Mouse (Mus musculus): Measurements from ENCODE around the gene Carns1. TPM values are rescaled to one million over a fixed set of nuclear protein-coding genes. Genes with fewer than 3 reads are reported as not detected.
"Not testable (repeated sequence)": the region's sequence is repeated elsewhere in the genome, so short reads cannot be mapped to it uniquely, and the experiment has no call there.

Gene Carns1
- polyA plus RNA-seq, 1 experiment from 2014 or later, result 3.1 TPM

DNA sequence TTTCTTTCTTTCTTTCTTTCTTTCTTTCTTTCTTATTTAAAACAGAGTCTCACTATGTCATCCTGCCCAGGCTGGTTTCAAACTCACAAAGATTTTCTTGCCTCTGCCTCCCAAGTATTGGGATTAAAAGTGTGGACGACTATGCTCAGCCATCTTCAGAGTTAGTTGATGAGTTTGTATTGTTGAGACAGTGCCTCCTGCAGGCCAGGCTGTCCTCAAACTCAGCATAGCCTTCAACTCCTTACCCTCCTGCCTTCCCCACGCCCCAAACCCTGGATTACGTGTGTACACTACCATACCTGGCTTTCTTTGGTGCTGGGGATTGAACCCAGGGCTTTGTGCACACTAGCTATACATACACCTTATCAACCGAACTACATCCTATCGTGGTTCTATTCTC, 38.8 kb downstream of the Carns1 start:
- Histone ChIP-seq H3K9ac (replicated peaks) (no peak overlapping the region), H3K27ac (no peak overlapping the region), H3K27me3 (no peaks in the 10 kb centered on the region), H3K9me3 (no peaks in the 10 kb centered on the region), H3K36me3 (peaks cover 19% of the 10 kb centered on the region), H3K4me2 (no peak overlapping the region), H3K4me3 (replicated peaks) (no peak overlapping the region), H3K4me1 (replicated peaks) (no peaks in the 10 kb centered on the region)
- no peak for ATAC-seq (ENCODE audit: insufficient number of reproducible peaks, insufficient read depth, low FRiP score, low TSS enrichment, low read depth)
- WGBS, result 78% methylated on average over 5 of the region's 5 CpGs

DNA sequence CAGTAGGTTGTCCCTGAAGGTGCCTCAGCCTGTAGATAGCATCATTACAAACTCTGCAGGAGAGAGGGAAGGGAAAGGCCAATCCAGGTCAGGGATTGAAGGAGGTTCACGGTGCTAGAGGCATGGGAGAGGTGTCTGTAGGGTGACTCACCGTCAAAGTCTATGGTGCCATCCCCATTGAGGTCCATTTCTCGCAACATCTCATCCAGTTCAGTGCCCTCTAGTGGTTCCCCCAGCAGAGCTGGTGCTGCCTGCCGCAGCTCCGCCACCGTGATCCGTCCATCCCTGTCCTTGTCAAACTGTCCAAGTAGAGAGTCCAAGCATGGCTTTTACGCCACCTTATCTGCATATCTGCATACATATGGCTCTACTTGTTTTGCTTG, 39.3 kb downstream of the Carns1 start:
- WGBS, result 24% methylated on average over 8 of the region's 8 CpGs

DNA sequence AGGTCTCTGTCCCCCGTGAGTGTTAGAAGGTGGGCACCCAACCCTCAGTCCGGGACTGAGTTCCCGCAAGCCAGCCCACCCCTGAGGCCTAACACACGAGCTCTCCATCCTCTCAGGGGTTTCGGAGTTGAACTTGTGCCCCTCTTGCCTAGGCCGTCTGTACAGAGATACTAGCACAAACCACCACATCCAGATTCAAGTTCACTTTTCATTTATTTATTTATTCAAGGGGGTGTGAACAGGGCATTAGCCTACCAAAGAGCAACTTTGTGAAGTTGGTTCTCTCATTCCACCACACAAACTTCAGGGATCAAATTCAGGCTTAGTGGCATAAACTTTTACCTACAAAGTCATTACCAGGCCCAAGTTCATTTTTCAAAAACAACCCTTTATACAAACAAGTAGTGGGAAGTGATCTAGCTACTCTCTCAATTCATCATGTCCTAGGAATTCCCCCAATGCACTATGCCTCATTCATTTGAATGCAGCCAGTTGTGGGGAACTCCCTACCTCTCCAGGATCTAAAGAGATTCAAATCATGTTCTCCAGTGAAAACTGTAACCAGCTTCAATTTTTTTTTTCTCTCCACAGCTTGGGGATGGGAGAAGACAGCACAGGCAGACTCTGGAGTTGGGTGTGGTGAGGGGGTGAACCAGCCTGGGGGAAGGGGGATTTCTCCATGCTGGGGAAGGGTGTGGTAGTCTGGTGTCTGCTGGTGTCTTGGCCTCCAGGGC, 39.9 kb downstream of the Carns1 start:
- H3K27me3 ChIP-seq; H3K27ac ChIP-seq; H3K9ac ChIP-seq (replicated peaks); H3K9me3 ChIP-seq; ATAC-seq (ENCODE audit: insufficient number of reproducible peaks, insufficient read depth, low FRiP score, low TSS enrichment, low read depth); H3K4me3 ChIP-seq (replicated peaks); H3K4me1 ChIP-seq (replicated peaks); H3K4me2 ChIP-seq: not testable (repeated sequence)
- WGBS, result 84% methylated on average over 6 of the region's 6 CpGs
- H3K36me3 ChIP-seq, result peaks cover 29% of the 10 kb centered on the region

More for the DNA sequence above, 39.3 kb downstream of the Carns1 start:
- H3K36me3 ChIP-seq, result peaks cover 24% of the 10 kb centered on the region
- not testable (repeated sequence) for ATAC-seq (ENCODE audit: insufficient number of reproducible peaks, insufficient read depth, low FRiP score, low TSS enrichment, low read depth); H3K9ac ChIP-seq (replicated peaks); H3K27ac ChIP-seq; H3K4me1 ChIP-seq (replicated peaks); H3K9me3 ChIP-seq; H3K4me3 ChIP-seq (replicated peaks); H3K27me3 ChIP-seq; H3K4me2 ChIP-seq

DNA sequence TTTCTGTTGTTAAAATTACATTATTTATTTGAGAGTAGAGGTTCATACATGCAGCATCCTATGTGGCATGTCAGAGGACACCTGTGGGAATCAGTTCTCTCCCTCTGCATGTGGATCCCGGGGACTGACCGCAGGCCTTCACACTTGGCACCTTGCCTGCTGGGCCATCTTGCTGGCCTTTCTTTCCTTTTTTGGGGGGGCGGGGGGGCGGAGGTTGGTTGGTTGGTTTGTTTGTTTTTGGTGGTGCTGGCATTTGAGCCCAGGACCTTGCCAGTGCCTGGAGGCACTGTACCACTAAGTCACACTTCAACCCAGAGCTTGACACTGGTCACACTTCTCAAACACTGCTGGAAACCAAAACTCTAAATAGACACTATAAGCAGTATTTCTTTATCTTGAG, 40.9 kb downstream of the Carns1 start:
- Histone ChIP-seq H3K27ac (no peak overlapping the region), H3K36me3 (peaks cover 40% of the 10 kb centered on the region), H3K4me3 (replicated peaks) (no peak overlapping the region), H3K9me3 (no peaks in the 10 kb centered on the region), H3K27me3 (no peaks in the 10 kb centered on the region), H3K9ac (replicated peaks) (no peak overlapping the region), H3K4me2 (no peak overlapping the region), H3K4me1 (replicated peaks) (no peaks in the 10 kb centered on the region)
- no peak for ATAC-seq (ENCODE audit: insufficient number of reproducible peaks, insufficient read depth, low FRiP score, low TSS enrichment, low read depth)
- 87% methylated on average over 4 of the region's 4 CpGs for WGBS

- Histone ChIP-seq H3K4me3 (replicated peaks) (no peak overlapping the region), H3K27ac (no peak overlapping the region), H3K27me3 (no peaks in the 10 kb centered on the region), H3K9me3 (no peaks in the 10 kb centered on the region), H3K4me2 (no peak overlapping the region), H3K4me1 (replicated peaks) (peaks cover 8% of the 10 kb centered on the region), H3K9ac (replicated peaks) (no peak overlapping the region), H3K36me3 (peaks cover 61% of the 10 kb centered on the region)
- WGBS, result 94% methylated on average over 2 of the region's 2 CpGs
- ATAC-seq (ENCODE audit: insufficient number of reproducible peaks, insufficient read depth, low FRiP score, low TSS enrichment, low read depth), result no peak
Measured at GRCm38 (mm10) chr19:4131768-4132167, 43.5 kb downstream of the Carns1 start.

DNA sequence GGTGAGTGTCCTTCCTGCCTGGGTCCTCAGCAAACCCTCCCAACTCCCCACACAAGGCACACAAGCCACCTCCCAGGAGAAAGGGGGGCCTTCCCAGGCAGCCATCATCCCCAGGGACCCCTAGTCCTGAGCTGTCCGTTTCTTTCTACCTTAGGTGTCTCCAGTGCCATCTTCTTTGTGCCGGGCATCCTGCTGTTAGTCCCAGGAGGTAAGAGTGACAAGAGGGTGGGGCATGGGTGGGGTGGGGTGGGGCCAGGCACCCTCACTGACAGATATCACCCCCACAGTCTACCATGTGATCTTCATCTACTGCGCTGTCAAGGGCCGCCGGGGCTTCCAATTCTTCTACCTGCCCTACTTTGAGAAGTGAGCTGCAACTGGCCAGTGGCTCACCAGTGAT, 44.2 kb downstream of the Carns1 start:
- H3K9me3 ChIP-seq, result no peaks in the 10 kb centered on the region
- H3K27me3 ChIP-seq, result no peaks in the 10 kb centered on the region
- no peak overlapping the region for H3K27ac ChIP-seq
- no peak overlapping the region for H3K4me2 ChIP-seq
- no peak overlapping the region for H3K9ac ChIP-seq (replicated peaks)
- H3K4me3 ChIP-seq (replicated peaks), result no peak overlapping the region
- 91% methylated on average over 5 of the region's 5 CpGs for WGBS
- peaks cover 61% of the 10 kb centered on the region for H3K36me3 ChIP-seq
- peaks cover 13% of the 10 kb centered on the region for H3K4me1 ChIP-seq (replicated peaks)
- ATAC-seq (ENCODE audit: insufficient number of reproducible peaks, insufficient read depth, low FRiP score, low TSS enrichment, low read depth), result no peak

- Histone ChIP-seq H3K27ac (no peak overlapping the region), H3K4me3 (replicated peaks) (no peak overlapping the region), H3K9me3 (no peaks in the 10 kb centered on the region), H3K27me3 (no peaks in the 10 kb centered on the region), H3K36me3 (peaks cover 61% of the 10 kb centered on the region), H3K4me2 (no peak overlapping the region), H3K9ac (replicated peaks) (no peak overlapping the region), H3K4me1 (replicated peaks) (peaks cover 15% of the 10 kb centered on the region)
- 92% methylated on average over 4 of the region's 4 CpGs for WGBS
- ATAC-seq (ENCODE audit: insufficient number of reproducible peaks, insufficient read depth, low FRiP score, low TSS enrichment, low read depth), result no peak
Measured at GRCm38 (mm10) chr19:4130106-4130505, 45.2 kb downstream of the Carns1 start.

GRCm38 (mm10) chr19:4129462-4129861, 45.8 kb downstream of the Carns1 start:
- peaks cover 61% of the 10 kb centered on the region for H3K36me3 ChIP-seq
- no peak for ATAC-seq (ENCODE audit: insufficient number of reproducible peaks, insufficient read depth, low FRiP score, low TSS enrichment, low read depth)
- peaks cover 20% of the 10 kb centered on the region for H3K4me1 ChIP-seq (replicated peaks)
- no peaks in the 10 kb centered on the region for H3K9me3 ChIP-seq
- no peak overlapping the region for H3K4me2 ChIP-seq
- no peak overlapping the region for H3K9ac ChIP-seq (replicated peaks)
- H3K27ac ChIP-seq, result no peak overlapping the region
- H3K4me3 ChIP-seq (replicated peaks), result no peak overlapping the region
- no peaks in the 10 kb centered on the region for H3K27me3 ChIP-seq
- 91% methylated on average over 7 of the region's 7 CpGs for WGBS

DNA sequence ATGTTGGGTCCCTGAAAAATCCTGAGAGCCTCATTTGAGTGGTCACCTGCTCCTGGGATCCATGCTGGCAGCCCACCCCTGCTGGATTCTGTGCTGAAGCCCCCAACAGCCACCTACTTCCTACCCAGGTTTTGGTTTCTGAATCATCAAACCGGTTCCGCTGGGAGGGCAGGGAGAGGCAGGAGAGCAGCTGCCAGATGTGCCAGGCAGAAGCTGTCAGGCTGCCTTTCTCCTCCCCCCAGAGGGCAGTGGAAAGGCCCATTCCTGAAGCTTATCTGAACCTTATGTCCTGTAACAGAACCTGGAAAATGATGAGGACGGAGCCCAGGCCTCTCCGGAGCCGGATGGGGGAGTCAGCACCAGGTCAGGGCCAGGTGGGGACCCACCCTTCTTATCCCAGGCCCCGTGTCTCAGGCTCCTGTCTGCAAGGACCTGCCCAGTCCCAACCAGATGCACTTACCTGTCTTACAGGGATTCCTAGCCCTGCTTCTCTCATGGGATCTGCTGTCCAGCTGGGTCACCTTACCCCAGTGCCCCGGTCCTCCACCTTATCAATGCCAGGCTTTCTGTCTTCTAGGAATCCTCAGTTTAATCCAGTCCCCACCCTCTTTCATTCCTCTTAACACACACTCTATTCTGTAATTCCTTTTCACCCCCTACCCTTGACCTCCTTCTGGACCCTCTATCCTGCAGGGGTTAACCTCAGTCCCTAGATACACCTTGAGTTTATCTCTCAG, 48.4 kb downstream of the Carns1 start:
- H3K9me3 ChIP-seq, result no peaks in the 10 kb centered on the region
- no peak overlapping the region for H3K27ac ChIP-seq
- no peak for ATAC-seq (ENCODE audit: insufficient number of reproducible peaks, insufficient read depth, low FRiP score, low TSS enrichment, low read depth)
- H3K36me3 ChIP-seq, result peaks cover 47% of the 10 kb centered on the region
- H3K9ac ChIP-seq (replicated peaks), result peak overlapping the region; percentile 83
- H3K4me1 ChIP-seq (replicated peaks), result peaks cover 24% of the 10 kb centered on the region
- peak overlapping the region; percentile 75 for H3K4me3 ChIP-seq (replicated peaks)
- H3K4me2 ChIP-seq, result peak overlapping the region; percentile 78
- H3K27me3 ChIP-seq, result no peaks in the 10 kb centered on the region
- WGBS, result 60% methylated on average over 7 of the region's 7 CpGs

DNA sequence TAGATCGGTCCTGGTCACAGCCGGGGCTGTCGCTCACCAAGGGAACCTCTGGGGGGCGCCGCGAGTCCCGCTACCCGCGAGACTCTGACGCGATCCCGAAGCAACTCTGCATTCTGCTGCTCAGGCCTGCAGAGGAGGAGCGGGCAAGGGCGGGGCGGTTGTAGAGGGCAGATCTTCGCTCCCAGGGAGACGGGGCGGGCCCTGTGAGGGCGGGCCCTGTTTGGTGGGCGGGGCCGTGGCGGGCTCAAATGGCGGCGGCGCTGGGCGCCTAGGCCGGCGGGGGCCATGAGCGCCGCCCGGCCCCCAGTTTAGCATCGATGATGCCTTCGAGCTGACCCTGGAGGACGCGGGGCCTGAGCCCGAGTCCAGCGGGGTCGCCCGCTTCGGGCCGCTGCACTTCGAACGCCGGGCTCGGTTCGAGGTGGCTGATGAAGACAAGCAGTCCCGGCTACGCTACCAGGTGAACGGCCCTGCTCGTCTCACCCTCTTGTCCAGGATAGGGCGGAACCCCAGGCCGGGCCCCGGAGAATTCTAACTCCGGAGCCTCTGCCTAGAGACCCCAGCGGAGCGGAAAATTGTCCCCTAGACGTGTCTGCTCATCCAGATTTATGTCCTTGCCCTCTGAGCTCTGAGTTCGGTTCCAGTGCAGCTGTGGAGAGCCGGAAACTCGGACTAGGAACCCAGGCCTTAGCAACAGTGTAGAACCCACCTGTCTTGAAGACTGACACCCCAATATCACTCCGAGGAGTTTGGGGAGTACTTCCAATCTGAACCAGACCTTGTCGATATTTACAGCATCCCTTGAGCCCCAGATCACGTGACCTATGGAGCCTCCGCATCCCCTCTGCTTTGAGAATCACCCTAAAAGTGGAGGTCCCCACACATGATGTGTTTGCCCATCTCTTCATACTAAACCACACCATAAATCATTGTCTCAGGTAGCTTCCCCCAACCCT, 49.3 kb downstream of the Carns1 start, which contains the start of gene Aip:
Gene Aip, minus strand, starts transcription at position 118 of the 956 bp plus-strand sequence.
- Histone ChIP-seq H3K9me3 (no peaks in the 10 kb centered on the region), H3K36me3 (peaks cover 38% of the 10 kb centered on the region), H3K4me3 (replicated peaks) (peak within 1 kb of the TSS; percentile 75), H3K4me1 (replicated peaks) (peaks cover 24% of the 10 kb centered on the region), H3K27ac (peak within 1 kb of the TSS; percentile 67), H3K4me2 (peak within 1 kb of the TSS; percentile 78), H3K9ac (replicated peaks) (peak within 1 kb of the TSS; percentile 83), H3K27me3 (no peaks in the 10 kb centered on the region)
- WGBS, result under 1% methylated on average over 64 of the region's 64 CpGs
- ATAC-seq (ENCODE audit: insufficient number of reproducible peaks, insufficient read depth, low FRiP score, low TSS enrichment, low read depth), result peak; percentile 96

DNA sequence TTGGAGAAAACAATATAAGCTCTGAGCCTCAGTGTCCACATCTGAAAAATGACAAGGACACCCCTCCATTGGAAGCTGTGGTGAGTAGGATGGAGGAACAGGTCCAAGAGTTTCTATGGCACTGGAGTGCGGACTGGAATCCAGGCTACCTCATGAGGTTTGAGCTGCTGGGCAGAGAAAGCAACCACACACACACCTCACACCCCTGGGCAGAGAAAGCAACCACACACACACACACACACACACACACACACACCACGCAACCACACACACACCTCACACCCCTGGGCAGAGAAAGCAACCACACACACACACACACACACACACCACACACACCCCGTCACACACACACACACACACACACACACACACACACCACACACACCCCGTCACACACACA, 50.0 kb downstream of the Carns1 start:
- peaks cover 32% of the 10 kb centered on the region for H3K4me1 ChIP-seq (replicated peaks)
- H3K4me2 ChIP-seq, result peak overlapping the region; percentile 78
- H3K27ac ChIP-seq, result peak overlapping the region; percentile 64; the same call in 1 of the 2 replicates
- peak overlapping the region; percentile 83 for H3K9ac ChIP-seq (replicated peaks)
- not testable (repeated sequence) for H3K9me3 ChIP-seq; H3K27me3 ChIP-seq; ATAC-seq (ENCODE audit: insufficient number of reproducible peaks, insufficient read depth, low FRiP score, low TSS enrichment, low read depth)
- WGBS, result 4% methylated on average over 2 of the region's 4 CpGs
- H3K4me3 ChIP-seq (replicated peaks), result peak overlapping the region; percentile 75
- peaks cover 30% of the 10 kb centered on the region for H3K36me3 ChIP-seq
